Mouse (Mus musculus): Measurements from ENCODE around the gene Spire2.

Spire2 gene

GRCm38 (mm10) chr8:123334467-123334866 is 2.0 kb downstream of the Spire2 start:
- no peak for DNase-seq

- no peak for DNase-seq
Observed at GRCm38 (mm10) chr8:123337475-123337874, 5.0 kb downstream of the Spire2 start.

GRCm38 (mm10) chr8:123340071-123340470 is 7.6 kb downstream of the Spire2 start:
- no peak for DNase-seq

GRCm38 (mm10) chr8:123341040-123342015 is 8.8 kb downstream of the Spire2 start:
- no peak for DNase-seq

- DNase-seq, result no peak
Observed at GRCm38 (mm10) chr8:123342253-123342652, 9.7 kb downstream of the Spire2 start.

- DNase-seq, result no peak
Observed at GRCm38 (mm10) chr8:123342911-123343310, 10.4 kb downstream of the Spire2 start.

- no peak for DNase-seq
Observed at GRCm38 (mm10) chr8:123343422-123343821, 10.9 kb downstream of the Spire2 start.

- DNase-seq, result no peak
Observed at GRCm38 (mm10) chr8:123345135-123345534, 12.6 kb downstream of the Spire2 start.

- no peak for DNase-seq
Observed at GRCm38 (mm10) chr8:123345856-123346255, 13.3 kb downstream of the Spire2 start.

GRCm38 (mm10) chr8:123347293-123347692 is 14.8 kb downstream of the Spire2 start:
- no peak for DNase-seq

- peak; percentile 76 for DNase-seq
Observed at GRCm38 (mm10) chr8:123348237-123348843, 15.8 kb downstream of the Spire2 start.

- no peak for DNase-seq
Observed at GRCm38 (mm10) chr8:123349073-123349472, 16.6 kb downstream of the Spire2 start.

GRCm38 (mm10) chr8:123352118-123352517 is 19.6 kb downstream of the Spire2 start:
- no peak for DNase-seq

GRCm38 (mm10) chr8:123352786-123353185 is 20.3 kb downstream of the Spire2 start:
- DNase-seq, result peak; percentile 71

- no peak for DNase-seq
Observed at GRCm38 (mm10) chr8:123353216-123353615, 20.7 kb downstream of the Spire2 start.

- DNase-seq, result peak; percentile 88
Observed at GRCm38 (mm10) chr8:123361082-123361739, 28.7 kb downstream of the Spire2 start.

GRCm38 (mm10) chr8:123373403-123374238 is 41.1 kb downstream of the Spire2 start, which contains the start of gene Tcf25:
Gene Tcf25 (plus strand): TSS chr8:123373753.
- peak; percentile 94 for DNase-seq

GRCm38 (mm10) chr8:123374239-123374578 is 41.7 kb downstream of the Spire2 start:
- peak; percentile 95 for DNase-seq

GRCm38 (mm10) chr8:123375701-123376100 is 43.2 kb downstream of the Spire2 start:
- DNase-seq, result no peak

- DNase-seq, result no peak
Observed at GRCm38 (mm10) chr8:123376106-123376505, 43.6 kb downstream of the Spire2 start.

GRCm38 (mm10) chr8:123381711-123382110 is 49.2 kb downstream of the Spire2 start:
- no peak for DNase-seq

- no peak for DNase-seq
Observed at GRCm38 (mm10) chr8:123382516-123382915, 50.0 kb downstream of the Spire2 start.

All from kidney, adult 18-20 months (tissue).